Mouse (Mus musculus) stomach, postnatal 0 days (tissue): ENCODE data around the gene Hace1.

Experiments
- CTCF ChIP-seq: IDR thresholded peaks from 2 replicates; pipeline ENCODE4 v1.5.1; 2016; ENCODE audit warnings: antibody characterized with exemption, low read depth, mild to moderate bottlenecking, moderate library complexity
- EP300 ChIP-seq: optimal IDR thresholded peaks from 2 replicates; pipeline ENCODE3; 2016; ENCODE audit warnings: antibody characterized with exemption

GRCm38 (mm10) chr10:45694931-45695330 is 117.3 kb downstream of the Hace1 start:
- TF ChIP-seq CTCF (no peak), EP300 (no peak)
